Mouse (Mus musculus) stomach, postnatal 0 days (tissue): ENCODE measurements at regions not wholly inside any gene's neighbourhood (a gene's known extent, or its start where the extent isn't known, plus 50 kb on each side); places are given as distances from the start of the nearest gene placed in this dataset.

Experiments
- ATAC-seq: fragments of 200-750 bp; cut with Nextera tagmentation; 2 replicates; pipeline ENCODE4 v1.8.0; 2017; ENCODE audit not compliant: low FRiP score, low TSS enrichment
- DNase-seq: peaks from one replicate; pipeline ENCODE4 v3.0.0-alpha.2; 2016; ENCODE audit warnings: low spot score
- H3K27ac ChIP-seq: fragments of 300-500 bp; sonication (generic); replicated peaks from 2 replicates; pipeline ENCODE4 v1.5.1; 2014; ENCODE audit warnings: mild to moderate bottlenecking, control low read depth
- H3K27me3 ChIP-seq: fragments of 300-500 bp; sonication (generic); 2 replicates; pipeline ENCODE4 v1.6.1; 2014; ENCODE audit warnings: low read length; ENCODE audit not compliant: control insufficient read depth, insufficient read depth
- H3K36me3 ChIP-seq: fragments of 300-500 bp; sonication (generic); 2 replicates; pipeline ENCODE4 v1.6.1; 2014; ENCODE audit warnings: low read length, mixed read lengths; ENCODE audit not compliant: control insufficient read depth, insufficient read depth
- H3K4me1 ChIP-seq: fragments of 300-500 bp; sonication (generic); replicated peaks from 2 replicates; pipeline ENCODE4 v1.6.1; 2014; ENCODE audit warnings: antibody characterized with exemption; ENCODE audit not compliant: control insufficient read depth, insufficient read depth
- H3K4me2 ChIP-seq: fragments of 300-500 bp; sonication (generic); replicated peaks from 2 replicates; pipeline ENCODE4 v1.6.1; 2014; ENCODE audit warnings: low read depth, mild to moderate bottlenecking, control low read depth, moderate library complexity
- H3K4me3 ChIP-seq: fragments of 300-500 bp; sonication (generic); 2 replicates; pipeline ENCODE4 v1.5.1; 2014; ENCODE audit warnings: low read depth, low read length, control low read depth
- H3K9ac ChIP-seq: fragments of 300-500 bp; sonication (generic); 2 replicates; pipeline ENCODE4 v1.6.1; 2014; ENCODE audit warnings: mild to moderate bottlenecking, low read length, control low read depth, mixed read lengths
- H3K9me3 ChIP-seq: fragments of 300-500 bp; sonication (generic); 2 replicates; pipeline ENCODE4 v1.6.1; 2016; ENCODE audit warnings: low read length; ENCODE audit not compliant: control insufficient read depth
- CTCF ChIP-seq: IDR thresholded peaks from 2 replicates; pipeline ENCODE4 v1.5.1; 2016; ENCODE audit warnings: antibody characterized with exemption, low read depth, mild to moderate bottlenecking, moderate library complexity
- EP300 ChIP-seq: optimal IDR thresholded peaks from 2 replicates; pipeline ENCODE3; 2016; ENCODE audit warnings: antibody characterized with exemption
- WGBS: fragments of 180-500 bp; shearing (Covaris S2); extraction: QIAGEN DNeasy Blood & Tissue Kit; methylation state at CpG from one replicate; pipeline ENCODE4 v1.1.7; 2014; 5-methylcytosine and 5-hydroxymethylcytosine counted together

DNA sequence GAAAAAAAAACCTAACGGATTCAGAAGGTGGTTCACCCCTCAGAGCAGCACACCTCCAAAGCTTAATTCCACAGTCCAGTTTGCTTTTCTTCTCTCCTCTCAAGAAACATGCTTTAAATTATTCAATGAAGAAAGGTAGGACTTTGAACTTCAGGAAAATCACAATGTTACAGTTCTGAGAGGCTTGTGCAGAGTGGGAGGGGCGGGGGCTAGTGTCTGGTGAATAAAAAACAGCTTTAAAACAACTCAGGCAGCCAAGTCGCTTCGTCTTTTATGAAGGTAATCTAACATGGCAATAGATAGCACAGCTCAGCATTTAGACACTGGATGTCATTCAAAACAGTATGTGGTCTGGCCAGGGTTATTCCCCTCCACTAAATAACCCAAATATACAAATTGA lies 298.8 kb downstream of the Foxa2 start:
- WGBS: 35% methylated on average over 4 of the region's 4 CpGs
- DNase-seq: no peak
- Histone ChIP-seq H3K4me2 (no peak overlapping the region), H3K9me3 (no peaks in the 10 kb centered on the region), H3K4me1 (no peaks in the 10 kb centered on the region), H3K9ac (no peak overlapping the region), H3K27me3 (no peaks in the 10 kb centered on the region), H3K27ac (no peak overlapping the region), H3K4me3 (no peak overlapping the region), H3K36me3 (no peaks in the 10 kb centered on the region)
- no peak for ATAC-seq
- TF ChIP-seq EP300: no peak
- no peak for TF ChIP-seq CTCF

DNA sequence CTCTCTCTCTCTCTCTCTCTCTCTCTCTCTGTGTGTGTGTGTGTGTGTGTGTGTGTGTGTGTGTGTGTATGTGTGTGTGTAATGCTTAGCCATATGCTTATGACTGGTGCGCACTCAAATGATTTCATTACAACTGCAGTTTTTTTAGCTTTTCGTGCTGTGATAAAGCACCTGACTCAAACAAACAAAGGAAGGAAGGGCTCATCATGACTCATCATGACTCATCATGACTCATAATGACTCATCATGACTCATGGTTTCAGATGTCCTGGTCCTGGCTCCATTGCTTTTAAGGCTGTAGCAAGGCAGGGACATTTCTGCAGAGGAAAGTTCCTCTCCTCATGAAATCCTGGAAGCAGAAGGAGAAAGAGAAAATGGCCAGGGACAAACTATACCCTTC lies 302.9 kb downstream of the Foxa2 start:
- no peaks in the 10 kb centered on the region for H3K36me3 ChIP-seq
- TF ChIP-seq CTCF (no peak), EP300 (no peak)
- H3K27me3 ChIP-seq: no peaks in the 10 kb centered on the region
- 72% methylated on average over 2 of the region's 2 CpGs for WGBS
- H3K4me1 ChIP-seq: no peaks in the 10 kb centered on the region
- no peak overlapping the region for H3K4me3 ChIP-seq
- no peak overlapping the region for H3K27ac ChIP-seq
- no peaks in the 10 kb centered on the region for H3K9me3 ChIP-seq
- peak; percentile 53 for ATAC-seq
- H3K4me2 ChIP-seq: no peak overlapping the region
- no peak for DNase-seq
- no peak overlapping the region for H3K9ac ChIP-seq

DNA sequence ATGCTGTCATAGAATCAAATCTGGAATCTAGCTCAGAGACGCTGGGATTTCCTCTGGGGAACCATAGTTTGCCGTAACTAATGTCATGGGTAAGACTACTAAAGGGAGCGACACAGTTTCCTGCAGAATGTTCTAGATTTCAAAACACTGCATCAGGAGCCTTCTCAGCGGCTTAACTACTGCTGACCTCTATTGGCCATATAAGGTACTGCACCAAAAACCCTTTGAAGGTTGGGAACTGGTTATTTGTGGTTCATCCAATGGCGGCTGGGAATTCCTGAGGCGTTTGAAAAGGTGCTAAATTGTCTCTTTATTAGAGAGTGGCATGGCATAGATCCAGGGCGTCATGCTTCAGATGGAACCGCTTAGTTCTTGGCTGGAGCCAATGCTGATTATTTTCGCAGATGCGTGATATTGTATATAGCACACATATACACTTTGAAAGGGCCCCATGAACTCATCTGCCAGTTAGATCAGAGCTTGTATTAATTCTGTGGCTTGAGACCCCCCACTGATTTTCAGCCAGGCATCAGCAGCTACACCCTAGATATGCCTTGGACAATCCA lies 308.4 kb downstream of the Foxa2 start:
- Histone ChIP-seq H3K4me2 (no peak overlapping the region), H3K27ac (no peak overlapping the region), H3K36me3 (no peaks in the 10 kb centered on the region), H3K9ac (no peak overlapping the region), H3K4me1 (no peaks in the 10 kb centered on the region), H3K27me3 (no peaks in the 10 kb centered on the region), H3K4me3 (no peak overlapping the region), H3K9me3 (no peaks in the 10 kb centered on the region)
- TF ChIP-seq EP300: no peak
- TF ChIP-seq CTCF: peak; percentile 95
- 36% methylated on average over 10 of the region's 10 CpGs for WGBS
- no peak for ATAC-seq
- DNase-seq: peak; percentile 18

DNA sequence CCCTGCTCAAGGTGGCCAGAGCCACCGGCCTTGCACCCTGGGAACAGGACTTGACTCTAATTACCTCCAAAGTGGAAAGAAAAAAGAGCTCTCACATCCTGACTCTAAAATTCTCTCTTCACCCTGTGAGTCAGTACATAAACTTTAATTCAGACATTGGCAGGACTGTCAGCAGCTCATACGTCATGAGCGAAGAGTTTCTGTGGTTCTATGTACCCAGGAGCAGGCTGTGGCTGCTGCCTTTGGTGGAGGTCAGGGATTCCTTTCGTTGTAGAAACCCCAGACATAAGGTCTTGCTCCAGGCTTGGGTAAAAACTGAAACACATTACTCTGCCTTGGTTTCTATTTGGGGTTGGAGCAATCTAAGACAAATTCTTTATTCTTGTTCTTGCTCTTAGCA lies 319.4 kb downstream of the Foxa2 start:
- Histone ChIP-seq H3K27ac (no peak overlapping the region), H3K4me1 (no peaks in the 10 kb centered on the region), H3K9me3 (no peaks in the 10 kb centered on the region), H3K36me3 (no peaks in the 10 kb centered on the region), H3K9ac (no peak overlapping the region), H3K27me3 (no peaks in the 10 kb centered on the region), H3K4me2 (no peak overlapping the region), H3K4me3 (no peak overlapping the region)
- 74% methylated on average over 4 of the region's 4 CpGs for WGBS
- DNase-seq (no peak), ATAC-seq (no peak)
- TF ChIP-seq CTCF: no peak
- TF ChIP-seq EP300: no peak

DNA sequence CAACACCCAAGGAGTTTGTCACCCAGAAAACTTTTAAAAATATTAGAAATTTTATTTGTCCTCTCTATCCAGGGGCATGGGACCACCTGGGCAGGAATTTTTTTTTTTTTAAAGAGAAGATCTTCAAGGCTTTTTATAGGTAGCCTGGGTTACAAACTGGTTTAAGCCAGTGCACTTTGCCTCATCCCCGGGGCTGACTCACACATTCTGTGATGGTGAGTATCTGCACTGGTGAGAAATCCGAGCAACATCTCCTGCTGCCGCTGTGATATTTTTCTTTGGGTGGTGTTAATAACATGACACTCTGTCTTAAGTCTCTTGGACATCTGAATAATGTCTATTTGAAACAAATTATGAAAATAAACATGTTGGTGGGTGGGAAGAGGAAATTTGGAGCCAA lies 327.8 kb downstream of the Foxa2 start:
- ATAC-seq (no peak), DNase-seq (no peak)
- Histone ChIP-seq H3K36me3 (no peaks in the 10 kb centered on the region), H3K4me1 (no peaks in the 10 kb centered on the region), H3K9ac (no peak overlapping the region), H3K27me3 (no peaks in the 10 kb centered on the region), H3K4me2 (no peak overlapping the region), H3K4me3 (no peak overlapping the region), H3K9me3 (no peaks in the 10 kb centered on the region), H3K27ac (no peak overlapping the region)
- TF ChIP-seq CTCF (no peak), EP300 (no peak)
- 85% methylated on average over 3 of the region's 3 CpGs for WGBS

GRCm38 (mm10) chr2:147717484-147717947 lies 329.3 kb downstream of the Foxa2 start:
- Histone ChIP-seq H3K9me3 (no peaks in the 10 kb centered on the region), H3K27me3 (no peaks in the 10 kb centered on the region), H3K9ac (no peak overlapping the region), H3K27ac (no peak overlapping the region), H3K4me1 (no peaks in the 10 kb centered on the region), H3K4me3 (no peak overlapping the region), H3K4me2 (no peak overlapping the region), H3K36me3 (no peaks in the 10 kb centered on the region)
- no peak for TF ChIP-seq EP300
- TF ChIP-seq CTCF: no peak
- no peak for DNase-seq
- ATAC-seq: no peak
- 56% methylated on average over 12 of the region's 12 CpGs for WGBS
